Mouse (Mus musculus): Measurements from ENCODE around the gene Txndc2.

Gene Txndc2

GRCm38 (mm10) chr17:65612391-65613141, 29.4 kb downstream of the Txndc2 start:
- peak; percentile 50 for DNase-seq (ENCODE audit: low read depth)

GRCm38 (mm10) chr17:65611721-65612120, 30.2 kb downstream of the Txndc2 start:
- DNase-seq (ENCODE audit: low read depth) = peak; percentile 46

GRCm38 (mm10) chr17:65608743-65609142, 33.2 kb downstream of the Txndc2 start:
- DNase-seq (ENCODE audit: low read depth) = no peak

GRCm38 (mm10) chr17:65608312-65608687, 33.7 kb downstream of the Txndc2 start:
- no peak for DNase-seq (ENCODE audit: low read depth)

GRCm38 (mm10) chr17:65607574-65608311, 34.2 kb downstream of the Txndc2 start:
- DNase-seq (ENCODE audit: low read depth) = no peak

- DNase-seq (ENCODE audit: low read depth) = no peak
Observed at GRCm38 (mm10) chr17:65606014-65606413, 36.0 kb downstream of the Txndc2 start.

GRCm38 (mm10) chr17:65604892-65605291, 37.1 kb downstream of the Txndc2 start:
- DNase-seq (ENCODE audit: low read depth) = no peak

GRCm38 (mm10) chr17:65604315-65604714, 37.7 kb downstream of the Txndc2 start:
- DNase-seq (ENCODE audit: low read depth) = peak; percentile 29

- DNase-seq (ENCODE audit: low read depth) = no peak
Observed at GRCm38 (mm10) chr17:65597857-65598486, 44.0 kb downstream of the Txndc2 start.

GRCm38 (mm10) chr17:65594687-65595086, 47.3 kb downstream of the Txndc2 start:
- no peak for DNase-seq (ENCODE audit: low read depth)

Data from naive thymus-derived CD4-positive, alpha-beta T cell, adult 2 months (primary cell).